Mouse (Mus musculus): Measurements from ENCODE around the gene Enho. TPM values are rescaled to one million over a fixed set of nuclear protein-coding genes. Genes with fewer than 3 reads are reported as not detected.
A peak's percentile ranks its signal among the peaks of the same experiment; 100 is the strongest.

Gene Enho
- total RNA-seq, 2 experiments from 2014 or later = 9.1 to 11.9 TPM

DNA sequence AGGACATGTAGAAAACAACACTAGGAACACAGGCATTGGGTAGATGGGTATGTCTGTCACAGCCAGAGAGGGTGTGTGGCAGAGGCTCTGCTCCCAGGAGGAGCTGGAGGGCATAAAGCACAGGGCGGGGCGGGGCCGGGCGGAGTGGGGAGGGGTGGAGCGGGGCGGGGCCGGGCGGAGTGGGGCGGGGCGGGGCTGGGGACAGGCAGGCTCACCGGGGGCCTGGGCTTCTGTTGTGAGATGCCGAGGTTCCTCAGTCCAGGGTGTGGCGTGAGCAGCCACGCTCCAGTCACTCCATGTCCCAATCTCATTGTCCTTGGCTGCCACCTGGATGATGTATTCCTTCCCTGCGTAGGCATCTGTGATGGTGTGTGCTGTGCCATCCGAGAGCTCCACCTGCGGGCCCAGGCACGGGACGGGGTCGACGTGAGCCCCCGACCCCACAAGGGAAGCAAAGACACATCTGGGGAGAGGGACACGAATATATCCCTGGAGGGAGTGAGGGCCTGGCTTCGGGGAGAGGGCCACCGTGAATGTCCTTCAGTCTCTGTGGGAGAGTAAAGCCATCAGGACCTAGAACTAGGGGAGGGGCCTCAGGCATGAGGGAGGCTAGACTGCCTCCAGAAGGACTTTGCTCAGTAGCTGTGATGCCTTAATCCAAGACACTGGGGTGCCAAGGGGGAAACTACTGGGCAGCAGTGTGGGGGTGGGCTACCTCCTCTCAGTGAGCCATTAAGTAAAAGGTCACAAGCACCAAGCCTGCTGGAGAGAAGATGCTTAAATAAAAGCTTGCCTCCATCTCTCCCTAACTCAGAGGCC, 18.7 kb upstream of the Enho start:
- no peak for DNase-seq
- no peak for TF ChIP-seq CTCF (IDR thresholded peaks at IDR 0.05)
- intact Hi-C loops (cut with DNase I) = no loop called here
- H3K4me3 ChIP-seq = no peak overlapping the region
- H3K27ac ChIP-seq = no peak overlapping the region

DNA sequence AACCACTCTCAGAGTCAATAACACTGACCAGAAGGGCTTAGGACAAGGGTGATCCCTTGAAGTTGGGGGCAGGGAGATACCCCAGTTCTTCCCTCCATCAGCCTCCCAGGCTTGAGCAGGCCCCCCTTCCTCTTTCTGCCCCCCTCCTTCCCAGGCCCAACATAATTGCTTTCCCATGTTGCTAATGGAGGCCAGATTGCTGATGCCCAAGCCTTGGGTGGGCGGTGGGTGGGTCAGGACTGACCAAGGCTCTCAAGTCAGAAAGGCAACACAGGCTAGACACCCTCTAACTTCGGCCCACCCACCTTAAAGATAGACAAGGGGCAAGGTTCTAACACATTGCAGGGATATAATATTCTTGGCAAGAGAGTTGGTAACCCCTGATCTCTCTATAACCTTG, 15.4 kb upstream of the Enho start:
- no peak overlapping the region for H3K27ac ChIP-seq
- no peak for TF ChIP-seq CTCF (IDR thresholded peaks at IDR 0.05)
- intact Hi-C loops (cut with DNase I) = loop anchor here (2.0 kb wide), 1 partner anchor 53 kb away; no protein-coding TSS in a partner anchor
- DNase-seq = no peak
- H3K4me3 ChIP-seq = no peak overlapping the region

DNA sequence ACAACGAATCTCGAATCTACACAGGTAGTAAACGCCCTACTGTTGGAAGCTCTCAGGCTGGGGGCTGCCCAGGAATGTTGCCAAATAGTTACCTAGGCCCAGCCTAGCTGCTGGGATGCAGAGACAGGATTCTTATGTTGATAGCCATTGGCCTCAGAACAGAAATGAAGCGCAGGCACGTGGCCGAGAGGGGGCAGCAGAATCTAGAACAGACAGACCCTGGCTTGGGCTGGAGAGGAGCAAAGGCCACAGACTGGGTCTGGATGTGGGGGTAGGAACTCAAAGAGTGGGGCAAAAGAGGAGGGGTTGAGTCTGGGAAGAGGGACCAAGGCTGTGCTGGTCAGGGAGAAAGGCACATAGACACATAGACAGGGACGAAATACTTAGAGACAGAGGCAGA, 14.1 kb upstream of the Enho start:
- H3K4me3 ChIP-seq = no peak overlapping the region
- TF ChIP-seq CTCF (IDR thresholded peaks at IDR 0.05) = peak; percentile 73
- intact Hi-C loops (cut with DNase I) = loop anchor here (2.0 to 5.0 kb wide), 2 partner anchors 55 to 187 kb away; partner anchors contain the start of gene Nudt2
- peak; percentile 76 for DNase-seq
- H3K27ac ChIP-seq = 0 out of 2 replicates have a peak overlapping the region, but pooled peaks have one; percentile 20

DNA sequence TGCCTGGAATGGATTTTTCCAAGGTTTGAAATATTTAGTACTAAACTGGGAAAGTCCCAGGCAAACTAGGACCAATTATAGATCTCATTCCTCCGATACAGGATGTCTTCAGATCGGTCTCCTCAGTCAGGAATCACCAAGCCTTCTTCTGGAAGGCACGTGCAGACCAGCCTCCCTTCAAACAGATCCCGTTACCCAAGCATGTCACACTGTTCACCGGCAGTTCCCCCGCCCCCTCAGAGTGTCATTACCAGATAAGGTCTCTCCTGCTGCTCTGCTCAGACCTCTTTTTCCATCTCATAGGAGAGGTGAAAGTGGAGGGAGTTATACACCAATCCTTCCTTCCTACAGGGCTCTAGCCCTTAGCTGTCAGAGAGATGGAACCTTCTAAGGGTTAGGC, 13.6 kb upstream of the Enho start:
- Histone ChIP-seq H3K27ac (0 out of 2 replicates have a peak overlapping the region, but pooled peaks have one; percentile 20), H3K4me3 (no peak overlapping the region)
- intact Hi-C loops (cut with DNase I) = loop anchor here (2.0 to 5.0 kb wide), 4 partner anchors 39 to 186 kb away; partner anchors contain the start of gene Nudt2
- no peak for TF ChIP-seq CTCF (IDR thresholded peaks at IDR 0.05)
- DNase-seq = no peak

DNA sequence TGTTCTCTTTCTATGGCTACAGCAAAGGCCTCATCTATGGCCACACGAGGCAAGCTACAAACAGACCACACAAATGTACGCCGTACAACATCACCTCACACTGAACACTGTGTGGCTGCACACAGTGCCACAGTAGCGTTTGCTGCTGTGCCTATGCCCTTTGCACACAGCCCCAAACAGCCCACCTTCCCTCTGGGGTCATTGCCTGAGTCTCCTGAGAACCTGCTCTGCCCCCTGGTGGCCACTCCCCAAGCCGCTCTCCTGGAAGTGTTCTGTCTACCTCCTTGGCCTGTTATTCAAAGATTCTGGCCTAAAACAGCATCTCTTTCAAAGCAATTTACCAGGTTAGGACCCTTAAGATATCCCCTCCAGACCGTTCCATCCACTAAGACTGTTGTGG, 13.2 kb upstream of the Enho start:
- peak; percentile 89 for TF ChIP-seq CTCF (IDR thresholded peaks at IDR 0.05)

DNA sequence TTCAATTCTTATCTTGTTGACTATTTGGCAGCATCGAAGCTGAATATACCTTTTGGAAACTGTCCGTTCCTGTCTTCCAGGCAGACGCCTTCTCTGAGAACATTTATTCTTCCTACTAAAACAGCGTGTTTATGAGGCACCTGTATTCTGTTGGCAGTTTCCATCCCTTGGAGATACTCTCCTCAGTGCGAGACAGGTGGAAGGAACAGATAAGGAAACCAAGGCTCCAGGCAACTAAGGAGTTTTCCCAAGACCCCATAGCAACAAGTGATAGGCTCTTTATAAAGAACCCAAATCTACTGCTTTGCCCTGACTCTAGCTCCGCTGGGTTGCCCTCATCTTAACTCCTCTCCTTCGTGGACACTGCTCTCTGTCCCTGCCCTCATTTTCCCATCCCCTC, 8.5 kb upstream of the Enho start:
- Histone ChIP-seq H3K4me3 (no peak overlapping the region), H3K27ac (no peak overlapping the region)
- DNase-seq = no peak
- no peak for TF ChIP-seq CTCF (IDR thresholded peaks at IDR 0.05)
- intact Hi-C loops (cut with DNase I) = no loop called here

More for the DNA sequence above, 13.2 kb upstream of the Enho start:
- Histone ChIP-seq H3K4me3 (no peak overlapping the region), H3K27ac (0 out of 2 replicates have a peak overlapping the region, but pooled peaks have one; percentile 20)
- intact Hi-C loops (cut with DNase I) = loop anchor here (2.0 to 5.0 kb wide), 3 partner anchors 38 to 186 kb away; partner anchors contain the start of gene Nudt2
- DNase-seq = peak; percentile 84

DNA sequence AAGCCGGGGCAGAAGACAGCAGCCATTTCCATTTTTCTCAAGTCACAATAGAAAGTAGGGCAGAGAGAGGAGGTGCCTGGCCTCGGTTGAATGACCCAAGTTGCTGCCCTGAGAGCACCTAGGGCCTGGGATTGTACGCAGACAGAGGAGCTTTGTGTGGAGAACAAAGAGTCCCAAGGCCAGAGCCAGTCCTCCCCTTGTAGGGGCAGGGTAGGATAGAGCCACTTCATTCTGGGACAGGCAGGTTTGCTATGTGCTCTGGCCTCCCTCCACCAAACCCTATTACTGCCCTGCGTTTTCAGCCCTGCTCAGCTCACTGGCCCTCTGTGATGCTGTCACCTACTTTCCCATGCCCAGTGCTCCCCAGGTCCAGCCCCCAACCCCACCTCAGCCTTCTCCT, 8.0 kb upstream of the Enho start:
- Histone ChIP-seq H3K27ac (no peak overlapping the region), H3K4me3 (no peak overlapping the region)
- intact Hi-C loops (cut with DNase I) = no loop called here
- no peak for DNase-seq
- no peak for TF ChIP-seq CTCF (IDR thresholded peaks at IDR 0.05)

DNA sequence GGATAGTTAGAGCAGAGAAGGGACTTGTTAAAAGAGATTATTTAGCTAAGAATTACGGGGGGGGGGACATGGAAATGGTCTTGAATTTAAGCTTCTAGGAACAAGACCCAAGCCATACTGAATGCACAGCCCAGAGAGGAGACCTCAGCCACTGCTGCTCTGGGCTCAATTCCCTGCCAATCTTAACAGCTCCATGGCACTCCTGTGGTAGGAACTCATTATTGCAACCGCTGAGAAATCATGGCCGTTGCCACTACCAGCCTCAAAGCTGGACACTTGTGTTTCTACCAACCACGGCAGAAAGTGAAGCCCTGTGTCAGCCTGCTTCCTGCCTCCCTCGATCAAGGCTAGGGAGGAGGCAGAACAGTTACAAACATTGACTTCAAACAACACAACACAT, 5.4 kb upstream of the Enho start:
- no peak overlapping the region for H3K4me3 ChIP-seq
- H3K27ac ChIP-seq = no peak overlapping the region
- DNase-seq = no peak
- intact Hi-C loops (cut with DNase I) = no loop called here
- peak; percentile 52 for TF ChIP-seq CTCF (IDR thresholded peaks at IDR 0.05)

DNA sequence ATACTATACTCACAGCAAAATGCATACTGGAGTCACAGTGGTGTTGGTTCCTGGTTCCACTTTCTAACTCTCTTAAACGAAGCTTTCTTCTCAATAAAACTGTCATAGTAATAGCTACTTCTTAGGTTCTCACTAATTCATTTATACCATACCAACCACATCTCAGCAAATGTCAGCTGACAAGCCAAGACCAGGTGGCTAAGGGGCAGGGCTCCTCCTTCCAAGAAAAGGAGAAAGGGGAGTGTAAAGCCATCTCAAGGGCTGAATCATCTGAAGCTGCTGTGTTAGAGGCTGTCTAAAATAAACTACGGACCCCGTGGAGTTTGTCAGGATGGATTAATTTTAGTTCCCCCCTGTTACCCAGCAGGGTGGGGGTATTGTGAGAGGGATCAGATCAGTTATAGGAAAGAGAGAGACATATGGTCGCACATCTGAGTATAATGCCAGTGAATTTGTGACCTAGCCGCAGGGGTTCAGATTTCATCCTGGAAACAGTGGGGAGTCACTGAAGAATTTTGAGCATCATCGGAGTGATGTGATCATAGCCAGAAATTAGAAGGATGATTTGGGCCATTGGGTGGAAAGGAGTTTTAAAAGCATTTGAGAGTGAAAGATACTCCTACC, 1.2 kb upstream of the Enho start:
- no peak for TF ChIP-seq CTCF (IDR thresholded peaks at IDR 0.05)
- no peak for DNase-seq
- Histone ChIP-seq H3K4me3 (no peak overlapping the region), H3K27ac (no peak overlapping the region; the same call in 1 of the 2 replicates)
- intact Hi-C loops (cut with DNase I) = no loop called here

DNA sequence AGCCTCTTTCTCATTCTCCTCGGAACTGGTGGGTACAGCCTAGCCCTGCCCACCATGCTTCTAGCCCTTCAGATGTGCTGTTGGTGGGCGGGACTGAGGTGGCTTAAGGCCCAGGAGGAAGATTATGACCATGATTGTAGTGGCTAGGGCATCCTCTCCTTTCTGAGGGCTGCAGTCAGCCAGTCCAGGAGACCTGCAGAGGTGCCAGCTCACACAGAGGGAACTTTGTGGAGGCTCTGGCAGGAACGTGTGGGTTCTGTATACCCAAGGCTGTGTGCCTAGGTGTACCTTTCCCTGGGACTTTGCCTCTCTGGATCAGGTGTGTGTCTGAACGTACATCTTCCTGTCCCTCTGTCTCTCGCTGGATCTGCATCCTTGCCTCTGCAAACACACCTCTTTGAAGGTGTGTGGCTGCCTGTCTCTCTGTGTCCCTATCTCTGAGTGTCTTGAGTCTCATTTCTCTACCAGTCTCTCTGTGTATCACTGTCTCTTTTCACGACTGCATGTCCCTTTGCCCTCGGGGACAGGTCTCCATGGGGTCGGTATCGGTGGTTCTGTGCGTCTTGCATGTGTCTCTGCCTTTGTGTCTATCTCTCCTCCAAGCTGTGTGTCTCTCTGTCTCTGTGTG, 796 bp downstream of the Enho start:
- Histone ChIP-seq H3K27ac (peak overlapping the region; percentile 90), H3K4me3 (peak overlapping the region; percentile 84)
- intact Hi-C loops (cut with DNase I) = no loop called here
- no peak for TF ChIP-seq CTCF (IDR thresholded peaks at IDR 0.05)
- no peak for DNase-seq

DNA sequence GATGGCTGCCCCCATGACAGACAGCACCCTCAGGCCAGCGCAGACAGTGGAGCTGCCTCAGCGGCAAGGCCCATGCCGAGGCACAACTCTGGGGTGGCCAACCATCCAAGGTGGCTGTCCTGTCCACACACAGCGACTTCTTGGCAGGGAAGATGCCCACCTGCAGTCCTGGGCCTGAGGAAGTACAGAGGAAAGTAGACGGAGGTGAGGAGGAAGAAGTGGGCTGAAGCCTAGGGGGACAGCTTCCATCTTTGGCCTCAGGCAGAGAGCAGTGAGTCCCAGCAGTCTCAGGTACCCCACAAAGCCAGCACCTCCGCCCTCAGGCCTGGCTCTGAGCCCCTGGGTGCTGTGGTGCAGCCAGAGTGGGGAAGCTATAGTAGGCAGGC, 1.3 kb downstream of the Enho start:
- no peak for DNase-seq
- Histone ChIP-seq H3K27ac (peak overlapping the region; percentile 90; the same call in 1 of the 2 replicates), H3K4me3 (peak overlapping the region; percentile 84)
- no peak for TF ChIP-seq CTCF (IDR thresholded peaks at IDR 0.05)
- intact Hi-C loops (cut with DNase I) = no loop called here

DNA sequence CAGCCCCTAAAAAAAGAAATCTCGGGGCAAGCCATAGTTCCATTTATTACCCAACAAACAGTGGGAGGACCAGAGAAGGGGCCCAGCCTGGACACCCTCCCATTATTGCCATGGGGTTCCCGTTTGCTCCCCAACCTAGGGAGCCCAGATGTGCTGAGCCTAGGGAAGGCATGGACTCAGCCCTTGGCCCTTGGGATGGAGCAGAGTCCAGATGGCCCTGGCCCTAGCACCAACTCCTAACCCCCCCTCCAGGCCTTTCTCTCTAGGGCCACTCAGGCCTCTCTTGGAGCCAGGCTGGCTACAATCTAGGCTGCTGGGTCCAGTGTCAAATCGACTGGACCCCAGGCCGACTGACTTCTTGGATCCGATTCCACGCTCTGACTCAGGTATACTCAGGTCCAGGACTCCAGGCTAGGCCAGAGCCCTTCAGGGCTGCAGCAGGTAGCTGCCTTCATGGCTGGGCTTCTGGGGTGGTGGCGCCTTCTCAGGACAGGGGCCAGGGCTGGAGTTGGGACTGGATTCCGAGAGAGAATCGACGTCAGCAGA, 1.9 kb downstream of the Enho start:
- intact Hi-C loops (cut with DNase I) = no loop called here
- no peak for TF ChIP-seq CTCF (IDR thresholded peaks at IDR 0.05)
- no peak for DNase-seq
- Histone ChIP-seq H3K27ac (no peak overlapping the region), H3K4me3 (no peak overlapping the region)
